Mouse (Mus musculus) gastrocnemius, postnatal 25 days (tissue): ENCODE measurements around the gene Lztr1. TPM values are rescaled to one million over a fixed set of nuclear protein-coding genes. Genes with fewer than 3 reads are reported as not detected.

ENCODE experiments used
- DNase-seq: peaks from one replicate; pipeline ENCODE4 v3.0.0; 2022
- long read RNA-seq, 2 experiments: library from polyadenylated mRNA; stranded (forward); transcript quantifications; one replicate each; pipeline ENCODE4 v2.0.0; 2021
- total RNA-seq, 2 experiments: library from RNA; stranded (reverse); gene quantifications; 1 replicate in 1 of 2; 2 replicates in 1 of 2; pipeline ENCODE4 v1.2.3; 2021

Lztr1 gene
- 10 to 100 TPM; 19.2 to 23.6 TPM for total RNA-seq
- long read RNA-seq, experiment 1, transcript Lztr1-201 (21 exons, 3,394 nt): major isoform, 7 of 17 reads
- long read RNA-seq, experiment 1, partial matches to known transcripts: 1 of 17 reads
- long read RNA-seq, experiment 1, other reads (novel, unspliced or antisense): 9 of 17 reads
- long read RNA-seq, experiment 2, transcript Lztr1-201 (21 exons, 3,394 nt): major isoform, 28 of 37 reads
- long read RNA-seq, experiment 2, partial matches to known transcripts: 3 of 37 reads
- long read RNA-seq, experiment 2, other reads (novel, unspliced or antisense): 6 of 37 reads

DNA sequence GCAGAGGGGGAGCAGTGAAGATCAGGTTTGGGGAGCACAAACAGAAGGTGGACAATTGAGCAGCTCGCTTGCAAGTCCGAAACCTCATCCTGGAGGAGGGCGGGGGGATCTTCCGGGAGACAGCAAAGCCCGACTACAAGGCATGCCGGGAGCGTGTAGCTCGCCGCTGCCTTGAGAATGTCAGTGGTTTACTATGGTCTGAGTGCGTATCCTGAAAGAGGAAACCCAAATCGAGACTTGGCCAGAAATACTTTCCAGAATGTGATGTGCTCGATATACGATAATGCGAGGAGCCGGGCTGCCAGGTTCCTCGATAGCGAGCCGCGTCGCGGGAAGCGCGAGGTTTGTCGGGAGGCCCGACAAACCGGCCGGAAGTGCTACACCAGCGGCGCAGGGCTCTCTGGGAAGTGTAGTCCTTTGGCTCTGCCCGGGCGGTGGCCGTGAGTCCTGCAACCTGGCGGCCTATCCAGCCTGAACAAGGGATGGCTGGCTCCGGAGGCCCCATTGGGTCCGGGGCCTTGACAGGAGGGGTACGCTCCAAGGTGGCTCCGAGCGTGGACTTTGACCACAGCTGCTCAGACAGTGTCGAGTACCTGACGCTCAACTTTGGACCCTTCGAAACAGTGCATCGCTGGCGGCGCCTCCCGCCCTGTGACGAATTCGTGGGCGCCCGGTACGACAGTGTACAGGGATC lies at the start of gene Lztr1:
Lztr1 (plus strand) TSS at position 143 of the 694 bp plus-strand sequence.
- DNase-seq: peak; percentile 85

- no peak for DNase-seq
Measured at GRCm38 (mm10) chr16:17460254-17460653, 48.2 kb upstream of the Lztr1 start.

GRCm38 (mm10) chr16:17461596-17461995 lies 46.9 kb upstream of the Lztr1 start:
- DNase-seq: no peak

- DNase-seq: no peak
Measured at GRCm38 (mm10) chr16:17463184-17463583, 45.3 kb upstream of the Lztr1 start.

GRCm38 (mm10) chr16:17466875-17467663 lies 41.4 kb upstream of the Lztr1 start:
- no peak for DNase-seq

GRCm38 (mm10) chr16:17472498-17472897 lies 36.0 kb upstream of the Lztr1 start:
- DNase-seq: no peak

- DNase-seq: no peak
Measured at GRCm38 (mm10) chr16:17474091-17474490, 34.4 kb upstream of the Lztr1 start.

DNA sequence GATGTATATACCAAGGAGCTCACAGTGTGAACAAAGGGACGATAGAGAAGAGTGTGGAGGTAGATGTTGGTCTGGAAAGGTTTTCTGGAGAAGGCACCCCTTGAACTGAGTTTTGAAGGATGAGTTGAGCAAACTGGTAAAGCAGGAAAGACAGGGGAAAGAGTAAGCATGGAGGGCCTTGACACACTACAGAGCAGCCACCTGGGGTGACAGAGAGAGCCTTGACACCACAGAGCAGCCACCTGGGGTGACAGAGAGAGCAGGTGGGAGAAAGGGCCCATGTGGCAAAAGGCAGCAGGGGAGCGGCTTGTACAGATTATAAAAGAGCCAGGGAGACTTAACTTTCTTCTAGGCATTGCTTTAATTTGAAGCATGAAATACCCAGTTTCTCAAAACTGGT lies 33.7 kb upstream of the Lztr1 start:
- no peak for DNase-seq

DNA sequence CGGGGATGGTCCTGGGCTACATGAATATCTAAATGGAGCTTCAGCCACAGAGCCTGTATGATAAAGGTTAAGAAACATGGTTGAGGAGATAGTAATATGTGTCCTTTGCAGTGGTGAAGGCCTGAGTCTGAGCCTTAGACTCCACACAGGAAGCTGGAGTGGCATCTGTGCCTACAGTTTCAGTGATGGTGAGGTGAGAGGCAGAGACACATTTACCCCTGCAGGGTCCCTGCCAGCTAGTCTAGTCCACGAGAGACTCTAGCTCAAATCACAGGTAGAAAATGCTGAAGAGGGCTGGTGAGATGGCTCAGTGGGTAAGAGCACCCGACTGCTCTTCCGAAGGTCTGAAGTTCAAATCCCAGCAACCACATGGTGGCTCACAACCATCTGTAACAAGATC lies 33.2 kb upstream of the Lztr1 start:
- DNase-seq: no peak

DNA sequence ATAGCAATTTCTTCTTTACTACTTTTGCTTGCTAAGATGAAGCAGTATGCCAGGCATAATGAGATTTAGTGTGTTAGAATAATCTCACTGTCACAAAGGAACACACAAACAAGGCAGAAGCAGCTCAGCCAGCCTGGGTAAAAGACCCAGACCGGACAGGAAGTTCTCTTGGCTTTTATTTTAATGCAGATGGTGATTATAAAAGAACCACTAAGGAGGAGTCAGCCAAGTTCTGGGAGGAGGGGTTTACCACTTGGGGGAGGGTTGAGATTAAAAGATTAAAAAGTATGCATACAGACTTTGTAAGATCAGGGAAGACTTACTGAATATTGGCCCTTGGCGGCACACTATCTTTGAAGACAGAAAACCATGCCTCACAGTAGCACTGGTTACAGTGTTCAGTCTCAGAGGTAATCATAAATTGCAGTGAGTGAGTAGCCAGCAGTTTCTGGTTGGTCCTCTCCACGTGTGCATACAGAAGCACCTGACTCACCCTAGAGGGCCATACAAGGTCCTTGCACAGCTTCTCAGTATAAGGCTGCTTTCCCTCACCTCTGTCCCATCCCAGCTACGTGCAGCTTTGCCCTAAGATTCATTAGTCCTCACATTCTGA lies 30.1 kb upstream of the Lztr1 start:
- DNase-seq: no peak

- no peak for DNase-seq
Measured at GRCm38 (mm10) chr16:17481465-17481864, 27.0 kb upstream of the Lztr1 start.

- no peak for DNase-seq
Measured at GRCm38 (mm10) chr16:17486505-17486904, 22.0 kb upstream of the Lztr1 start.

- DNase-seq: no peak
Measured at GRCm38 (mm10) chr16:17488478-17489468, 19.7 kb upstream of the Lztr1 start.

DNA sequence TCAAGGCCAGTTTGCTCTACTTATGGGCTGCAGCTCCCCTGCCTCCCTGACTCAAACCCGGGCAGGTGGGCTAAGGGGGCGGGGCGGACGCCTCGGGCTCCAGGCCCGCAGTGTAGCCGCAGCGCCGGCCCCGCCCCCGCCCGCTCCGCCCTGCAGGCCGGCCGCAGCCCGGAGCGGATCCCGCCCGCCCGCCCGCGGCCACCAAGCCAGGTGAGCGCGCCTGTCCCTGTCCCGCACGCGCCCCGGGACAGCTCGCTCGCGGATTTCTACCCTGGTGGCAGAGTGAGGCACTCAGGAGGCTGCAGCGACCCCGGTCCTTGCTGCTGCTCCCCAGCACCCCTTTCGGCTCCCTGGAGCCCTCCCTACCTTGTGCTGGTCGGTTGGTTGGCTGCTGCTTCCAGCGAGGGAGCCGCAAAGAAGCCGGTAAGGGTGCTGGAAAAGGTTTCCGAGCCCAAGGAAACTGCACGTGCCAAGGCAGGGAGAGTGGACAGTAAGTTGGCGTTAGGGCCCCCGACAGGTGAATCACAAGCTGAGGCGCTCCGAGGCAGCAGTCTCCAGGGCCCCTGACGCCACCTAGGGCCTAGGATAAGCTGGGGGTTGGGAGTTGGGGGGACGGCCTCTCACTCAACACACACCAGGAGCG lies 18.9 kb upstream of the Lztr1 start, which contains the start of gene Aifm3:
Aifm3 (plus strand) TSS at position 143 of the 643 bp plus-strand sequence.
- no peak for DNase-seq

- no peak for DNase-seq
Measured at GRCm38 (mm10) chr16:17491154-17491553, 17.3 kb upstream of the Lztr1 start.

GRCm38 (mm10) chr16:17491896-17492561 lies 16.5 kb upstream of the Lztr1 start:
- DNase-seq: no peak

DNA sequence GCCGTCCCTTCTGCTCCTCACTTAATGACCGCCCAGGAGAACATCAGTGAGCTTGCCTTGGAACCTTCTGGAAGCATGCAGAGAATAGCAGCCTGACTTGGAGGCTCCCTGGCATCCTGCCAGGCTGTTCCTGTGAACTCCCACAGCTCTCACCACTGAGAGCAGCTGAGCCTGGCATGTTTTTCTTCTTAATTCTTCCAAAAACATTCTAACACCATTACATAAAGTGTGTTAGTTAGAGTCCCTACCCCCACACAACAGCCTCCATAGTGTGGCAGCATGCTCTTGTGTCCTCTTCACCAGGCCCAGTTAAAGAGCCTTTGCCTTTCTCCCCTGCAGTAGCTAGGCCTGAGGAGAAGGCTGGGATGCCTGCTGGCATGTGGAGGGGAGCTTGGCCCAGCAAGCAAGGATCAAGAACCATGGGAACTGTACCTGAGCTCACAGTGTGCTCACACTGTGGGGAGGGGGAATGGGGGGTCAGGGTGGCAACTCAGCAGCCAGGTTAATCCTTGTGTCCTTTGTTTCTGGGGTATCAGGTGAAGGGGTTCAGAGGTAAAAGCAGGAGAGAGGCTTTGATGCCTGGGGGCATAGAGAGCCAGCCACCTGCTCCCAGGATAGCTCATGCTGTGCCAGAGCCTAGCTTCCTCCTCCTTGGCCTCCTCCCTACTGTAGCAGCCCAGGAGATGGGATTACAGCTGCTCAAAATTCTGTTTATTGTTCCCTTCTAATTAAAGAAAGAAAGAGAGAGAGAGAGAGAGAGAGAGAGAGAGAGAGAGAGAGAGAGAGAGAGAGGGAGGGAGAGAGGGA lies 11.8 kb upstream of the Lztr1 start:
- no peak for DNase-seq

GRCm38 (mm10) chr16:17499249-17499883 lies 9.1 kb upstream of the Lztr1 start:
- DNase-seq: no peak

- no peak for DNase-seq
Measured at GRCm38 (mm10) chr16:17502681-17503080, 5.8 kb upstream of the Lztr1 start.
